Mouse (Mus musculus) adrenal gland, postnatal 14 days (tissue): Measurements from ENCODE around the gene Lrrfip2. TPM values are rescaled to one million over a fixed set of nuclear protein-coding genes. Genes with fewer than 3 reads are reported as not detected.
A peak's percentile ranks its signal among the peaks of the same experiment; 100 is the strongest.

Experiments used
- DNase-seq: peaks from one replicate; pipeline ENCODE4 v3.0.0; 2021; ENCODE audit warnings: mixed read lengths
- total RNA-seq: library from RNA; stranded (reverse); gene quantifications from 2 replicates; pipeline ENCODE4 v1.2.3, GENCODE M21; 2021

Lrrfip2 gene
- total RNA-seq, 1 experiment from 2014 or later = 48.5 TPM

- DNase-seq = peak; percentile 67
These were observed 979 bp downstream of the Lrrfip2 start for GRCm38 (mm10) chr9:111118252-111118890.

GRCm38 (mm10) chr9:111118891-111119441 lies 1.6 kb downstream of the Lrrfip2 start:
- peak; percentile 74 for DNase-seq

- DNase-seq = peak; percentile 58
These were observed 5.1 kb downstream of the Lrrfip2 start for GRCm38 (mm10) chr9:111122446-111122845.

GRCm38 (mm10) chr9:111123336-111123735 lies 5.9 kb downstream of the Lrrfip2 start:
- no peak for DNase-seq

GRCm38 (mm10) chr9:111124440-111124839 lies 7.0 kb downstream of the Lrrfip2 start:
- DNase-seq = no peak

GRCm38 (mm10) chr9:111126735-111127134 lies 9.3 kb downstream of the Lrrfip2 start:
- DNase-seq = no peak

GRCm38 (mm10) chr9:111127749-111128148 lies 10.4 kb downstream of the Lrrfip2 start:
- no peak for DNase-seq

- DNase-seq = no peak
These were observed 12.7 kb downstream of the Lrrfip2 start for GRCm38 (mm10) chr9:111130126-111130525.

- DNase-seq = no peak
These were observed 20.8 kb downstream of the Lrrfip2 start for GRCm38 (mm10) chr9:111138161-111138560.

GRCm38 (mm10) chr9:111142721-111143120 lies 25.3 kb downstream of the Lrrfip2 start:
- no peak for DNase-seq

- DNase-seq = no peak
These were observed 26.0 kb downstream of the Lrrfip2 start for GRCm38 (mm10) chr9:111143387-111143786.

- no peak for DNase-seq
These were observed 27.3 kb downstream of the Lrrfip2 start for GRCm38 (mm10) chr9:111144711-111145110.

- no peak for DNase-seq
These were observed 28.3 kb downstream of the Lrrfip2 start for GRCm38 (mm10) chr9:111145497-111146190.

GRCm38 (mm10) chr9:111146216-111146798 lies 28.9 kb downstream of the Lrrfip2 start:
- no peak for DNase-seq

- no peak for DNase-seq
These were observed 30.6 kb downstream of the Lrrfip2 start for GRCm38 (mm10) chr9:111148006-111148405.

GRCm38 (mm10) chr9:111148414-111148813 lies 31.0 kb downstream of the Lrrfip2 start:
- no peak for DNase-seq

- DNase-seq = peak; percentile 69
These were observed 32.0 kb downstream of the Lrrfip2 start for GRCm38 (mm10) chr9:111149188-111149945.

GRCm38 (mm10) chr9:111152314-111152897 lies 35.0 kb downstream of the Lrrfip2 start:
- no peak for DNase-seq

- no peak for DNase-seq
These were observed 35.6 kb downstream of the Lrrfip2 start for GRCm38 (mm10) chr9:111153026-111153425.

- no peak for DNase-seq
These were observed 38.5 kb downstream of the Lrrfip2 start for GRCm38 (mm10) chr9:111155764-111156458.

- no peak for DNase-seq
These were observed 42.2 kb downstream of the Lrrfip2 start for GRCm38 (mm10) chr9:111159562-111159961.
